Mouse (Mus musculus): Measurements from ENCODE around the gene Yap1.
A peak's percentile ranks its signal among the peaks of the same experiment; 100 is the strongest.

Yap1 gene

DNA sequence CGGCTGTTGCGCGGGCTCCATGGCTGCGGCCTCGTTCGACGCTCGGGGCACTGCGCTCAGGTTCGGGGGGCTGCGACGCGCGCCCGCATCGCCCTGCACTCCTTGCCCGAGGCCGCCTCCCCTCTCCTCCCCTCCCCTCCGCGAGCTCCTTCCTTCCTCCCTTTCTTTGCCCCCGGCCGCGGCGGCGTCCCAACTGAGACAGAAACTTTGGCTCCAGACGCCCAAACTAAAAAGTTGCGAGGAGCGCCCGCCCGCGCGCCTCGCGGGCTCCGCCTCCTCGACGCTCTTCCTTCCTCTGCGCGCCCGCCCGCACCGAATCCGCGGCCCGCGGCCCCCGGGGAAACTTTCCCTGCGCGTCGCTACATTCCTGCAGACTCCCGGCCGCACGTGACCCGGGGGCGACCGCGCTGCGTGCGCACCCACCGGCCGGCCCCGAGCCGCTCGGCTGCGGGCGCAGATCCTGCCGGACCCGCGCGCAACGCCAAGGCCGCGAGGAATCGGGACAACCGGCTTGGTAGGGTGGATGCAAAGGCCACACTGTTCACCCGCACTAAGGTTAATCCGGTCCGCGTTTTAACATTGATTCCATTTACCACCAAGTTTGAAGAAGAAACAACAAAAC, at the start of gene Yap1:
Gene Yap1, minus strand, starts transcription at position 227 of the 622 bp plus-strand sequence.
- DNase-seq (ENCODE audit: low read depth, low spot score): no peak

- no peak for DNase-seq (ENCODE audit: low read depth, low spot score)
Observed at GRCm38 (mm10) chr9:8043044-8043387, 38.6 kb upstream of the Yap1 start.

GRCm38 (mm10) chr9:8042338-8043043, 38.1 kb upstream of the Yap1 start, which contains the start of gene Cfap300:
Gene Cfap300, minus strand, starts transcription at chr9:8042823.
- DNase-seq (ENCODE audit: low read depth, low spot score): peak; percentile 65

DNA sequence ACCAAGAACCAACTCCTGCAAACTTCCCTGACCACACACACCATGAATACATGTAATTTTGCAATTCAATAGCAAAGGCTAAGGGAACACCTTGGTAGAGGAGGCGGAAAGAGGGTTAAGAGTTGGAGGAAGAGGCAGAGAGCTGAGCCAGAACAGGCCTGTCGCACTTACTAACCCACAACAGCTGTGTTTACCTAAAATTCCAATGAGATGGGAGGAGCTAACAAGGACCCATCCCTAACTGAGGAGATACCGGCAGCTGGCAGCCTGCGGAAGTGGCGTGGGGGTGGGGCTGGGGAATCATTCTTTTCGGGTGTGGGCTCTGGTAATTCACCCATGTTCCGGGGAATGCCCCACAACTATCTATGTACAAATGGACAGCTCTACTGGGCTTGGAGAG, 31.1 kb upstream of the Yap1 start:
- no peak for DNase-seq (ENCODE audit: low read depth, low spot score)

DNA sequence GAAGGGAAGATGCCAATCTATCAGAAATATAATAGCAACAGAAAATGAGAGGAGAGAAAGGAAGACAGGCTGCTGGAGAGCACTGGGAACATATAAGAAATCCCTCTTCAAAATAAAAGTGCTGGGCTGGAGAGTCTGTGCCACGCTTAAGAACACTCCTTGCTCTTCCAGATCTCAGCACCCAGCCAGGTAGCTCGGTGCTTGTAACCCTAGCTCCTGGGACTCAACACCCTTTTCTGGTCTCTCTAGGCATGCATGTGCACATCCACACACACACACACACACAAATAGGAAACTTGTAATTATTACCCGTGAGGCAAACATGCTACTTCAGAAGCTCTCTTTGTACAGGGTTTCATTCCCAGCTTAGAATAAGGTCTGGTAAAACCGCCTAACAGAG, 30.7 kb upstream of the Yap1 start:
- no peak for DNase-seq (ENCODE audit: low read depth, low spot score)

DNA sequence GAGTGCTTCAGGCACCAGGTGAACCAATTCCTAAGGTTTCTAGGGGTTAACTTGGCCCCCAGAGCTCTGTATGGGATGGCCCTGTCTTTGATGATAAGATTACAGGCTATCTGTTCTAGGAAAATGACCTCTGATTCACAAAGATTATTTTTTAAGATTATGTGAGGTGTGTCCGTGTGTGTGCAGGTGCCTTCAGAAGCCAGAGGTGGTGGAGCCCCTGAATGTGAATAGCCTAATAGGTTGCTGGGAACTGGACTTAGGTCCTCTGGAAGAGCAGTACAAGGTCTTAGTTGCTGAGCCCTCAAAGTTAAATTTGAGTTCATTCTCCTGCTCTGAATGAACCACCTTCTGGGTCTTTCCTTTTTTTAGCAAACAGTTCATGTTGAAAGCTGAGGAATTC, 29.7 kb upstream of the Yap1 start:
- no peak for DNase-seq (ENCODE audit: low read depth, low spot score)

GRCm38 (mm10) chr9:8032847-8033246, 28.5 kb upstream of the Yap1 start:
- no peak for DNase-seq (ENCODE audit: low read depth, low spot score)

- DNase-seq (ENCODE audit: low read depth, low spot score): no peak
Observed at GRCm38 (mm10) chr9:8018609-8019008, 14.2 kb upstream of the Yap1 start.

GRCm38 (mm10) chr9:8017253-8017913, 13.0 kb upstream of the Yap1 start:
- no peak for DNase-seq (ENCODE audit: low read depth, low spot score)

DNA sequence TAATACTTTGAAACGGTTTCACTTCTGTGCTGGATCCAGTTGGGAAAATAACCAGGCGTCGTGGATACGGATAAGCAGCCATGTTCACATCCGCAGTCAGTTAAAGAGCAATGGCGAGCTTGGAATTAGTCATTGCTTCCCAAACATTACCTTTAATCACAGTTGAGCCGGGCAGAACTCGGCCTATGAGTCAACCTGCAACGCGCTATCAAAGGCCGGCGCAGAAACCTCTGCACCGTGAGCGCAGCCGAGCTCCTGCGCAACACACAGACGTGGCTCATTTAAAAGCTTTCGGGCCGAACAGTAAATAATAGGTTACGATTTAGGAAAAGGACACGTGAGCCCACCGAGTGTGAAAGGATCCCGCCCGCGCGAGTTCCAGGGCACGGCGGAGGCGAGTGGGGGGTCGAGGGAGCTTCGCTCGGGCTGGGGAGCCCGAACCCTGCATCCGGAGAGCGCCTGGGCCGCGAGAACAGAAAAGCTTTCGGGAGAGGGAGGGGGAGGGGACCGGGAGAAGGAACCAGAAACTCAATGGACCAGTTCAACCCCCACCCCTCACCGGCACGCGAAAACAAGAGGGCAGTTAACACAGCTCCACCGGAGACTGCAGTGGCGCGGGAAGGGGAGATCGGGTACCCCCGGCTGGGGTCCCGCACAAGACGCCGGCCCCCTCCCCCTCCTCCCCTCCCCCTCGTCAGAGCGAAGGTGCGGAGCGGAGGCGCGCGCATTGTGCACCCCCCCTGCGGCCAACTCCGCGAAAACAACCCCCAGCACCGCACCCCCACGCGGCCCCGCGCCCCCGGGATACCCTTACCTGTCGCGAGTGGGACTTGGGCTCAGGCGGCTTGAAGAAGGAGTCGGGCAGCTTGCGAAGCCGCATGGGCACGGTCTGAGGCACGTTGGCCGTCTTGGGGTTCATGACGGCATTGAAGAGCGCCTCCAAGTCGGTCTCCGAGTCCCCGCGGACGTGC, 810 bp downstream of the Yap1 start:
- no peak for DNase-seq (ENCODE audit: low read depth, low spot score)

GRCm38 (mm10) chr9:8002806-8003205, 1.6 kb downstream of the Yap1 start:
- DNase-seq (ENCODE audit: low read depth, low spot score): no peak

DNA sequence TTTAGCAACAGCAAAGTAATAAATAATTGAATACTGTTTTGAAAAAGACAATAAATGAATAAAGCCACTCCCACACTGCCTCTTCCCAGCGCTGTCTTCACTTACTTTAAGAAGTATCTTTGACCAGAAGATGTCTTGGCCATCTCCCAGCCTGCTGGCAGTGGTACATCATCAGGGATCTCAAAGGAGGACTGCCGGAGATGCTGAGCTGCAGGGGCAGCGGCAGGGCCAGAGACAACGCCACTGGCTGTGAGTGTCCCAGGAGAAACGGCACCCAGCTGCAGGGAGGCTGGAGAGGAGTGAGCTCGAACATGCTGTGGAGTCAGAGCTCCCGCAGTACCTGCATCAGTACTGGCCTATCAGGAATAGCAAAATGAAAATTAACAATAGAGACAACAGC, 3.0 kb downstream of the Yap1 start:
- DNase-seq (ENCODE audit: low read depth, low spot score): no peak

DNA sequence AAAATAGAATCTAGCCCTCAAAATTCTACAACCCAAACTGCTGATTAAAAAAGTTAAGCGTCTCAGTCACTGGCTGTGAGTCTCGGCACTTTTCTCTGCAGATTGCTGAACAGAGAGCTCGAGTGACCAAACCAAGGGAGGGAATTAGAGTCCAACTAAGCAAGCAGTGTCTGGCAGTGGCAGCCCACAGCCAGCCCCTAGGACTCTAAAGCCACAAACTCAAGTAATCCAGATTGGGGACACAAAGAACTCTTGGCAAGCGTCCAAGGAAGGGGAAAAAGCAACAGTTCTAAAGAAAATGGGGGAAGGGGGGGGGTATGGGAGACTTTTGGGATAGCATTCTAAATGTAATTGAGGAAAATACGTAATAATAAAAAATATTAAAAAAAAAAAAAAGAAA, 10.1 kb downstream of the Yap1 start:
- DNase-seq (ENCODE audit: low read depth, low spot score): no peak

- no peak for DNase-seq (ENCODE audit: low read depth, low spot score)
Observed at GRCm38 (mm10) chr9:7992651-7993050, 11.7 kb downstream of the Yap1 start.

DNA sequence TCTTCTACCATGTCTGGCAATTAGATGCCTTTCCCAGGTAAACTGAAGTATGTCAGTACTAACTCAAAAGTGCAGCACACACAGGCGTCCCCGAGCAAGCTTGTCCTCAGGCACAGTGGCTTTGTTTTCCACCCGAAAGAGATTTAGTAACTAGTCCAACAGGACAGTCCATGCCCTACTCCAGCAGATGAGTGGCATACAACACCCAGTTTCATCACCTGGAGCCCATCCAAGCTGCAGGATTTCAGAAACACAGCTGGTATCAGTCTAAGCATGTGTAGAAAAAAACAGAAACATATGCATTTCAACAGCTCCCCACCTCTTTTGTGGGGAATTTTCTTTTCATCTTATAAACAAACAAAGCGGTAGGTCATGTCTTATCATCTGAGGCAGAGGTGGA, 13.5 kb downstream of the Yap1 start:
- DNase-seq (ENCODE audit: low read depth, low spot score): no peak

DNA sequence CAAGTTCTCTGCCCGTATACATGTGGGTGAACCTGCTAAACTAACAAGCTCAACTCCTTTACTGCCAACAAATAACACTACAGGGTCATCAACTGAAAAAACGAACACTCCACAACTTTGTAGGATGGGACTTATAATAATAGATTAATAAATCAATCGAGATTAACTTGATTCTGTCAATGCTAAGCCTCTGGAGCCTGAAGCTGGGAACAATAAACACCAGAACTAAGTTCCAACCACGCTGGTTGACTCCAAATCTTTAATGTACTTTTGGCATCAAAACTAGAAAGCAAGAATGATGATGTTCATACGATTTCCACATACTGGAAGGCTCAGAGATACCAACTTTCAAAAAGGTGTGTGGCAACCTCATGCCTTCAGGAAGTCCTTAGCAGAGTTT, 17.3 kb downstream of the Yap1 start:
- DNase-seq (ENCODE audit: low read depth, low spot score): no peak

DNA sequence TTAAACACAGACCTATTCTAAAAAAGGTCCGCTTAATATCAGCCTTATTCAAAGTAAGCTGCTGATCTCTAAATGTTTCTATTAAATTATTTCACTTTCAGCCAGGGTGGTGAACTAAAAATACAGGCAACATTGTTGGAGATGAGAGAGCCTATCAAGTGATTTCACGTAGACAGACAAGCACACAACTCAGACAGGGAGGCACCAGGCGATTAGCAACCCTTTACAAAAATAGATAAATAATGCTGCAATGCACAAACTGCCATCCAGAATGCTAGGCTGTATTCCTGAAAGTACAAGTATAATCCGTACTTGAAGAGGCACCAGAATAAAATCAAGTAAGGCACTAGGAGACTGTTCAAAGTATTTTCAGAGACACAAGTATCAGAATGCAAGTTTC, 20.1 kb downstream of the Yap1 start:
- DNase-seq (ENCODE audit: low read depth, low spot score): no peak

GRCm38 (mm10) chr9:7983665-7984064, 20.7 kb downstream of the Yap1 start:
- no peak for DNase-seq (ENCODE audit: low read depth, low spot score)

GRCm38 (mm10) chr9:7980162-7980561, 24.2 kb downstream of the Yap1 start:
- DNase-seq (ENCODE audit: low read depth, low spot score): no peak

DNA sequence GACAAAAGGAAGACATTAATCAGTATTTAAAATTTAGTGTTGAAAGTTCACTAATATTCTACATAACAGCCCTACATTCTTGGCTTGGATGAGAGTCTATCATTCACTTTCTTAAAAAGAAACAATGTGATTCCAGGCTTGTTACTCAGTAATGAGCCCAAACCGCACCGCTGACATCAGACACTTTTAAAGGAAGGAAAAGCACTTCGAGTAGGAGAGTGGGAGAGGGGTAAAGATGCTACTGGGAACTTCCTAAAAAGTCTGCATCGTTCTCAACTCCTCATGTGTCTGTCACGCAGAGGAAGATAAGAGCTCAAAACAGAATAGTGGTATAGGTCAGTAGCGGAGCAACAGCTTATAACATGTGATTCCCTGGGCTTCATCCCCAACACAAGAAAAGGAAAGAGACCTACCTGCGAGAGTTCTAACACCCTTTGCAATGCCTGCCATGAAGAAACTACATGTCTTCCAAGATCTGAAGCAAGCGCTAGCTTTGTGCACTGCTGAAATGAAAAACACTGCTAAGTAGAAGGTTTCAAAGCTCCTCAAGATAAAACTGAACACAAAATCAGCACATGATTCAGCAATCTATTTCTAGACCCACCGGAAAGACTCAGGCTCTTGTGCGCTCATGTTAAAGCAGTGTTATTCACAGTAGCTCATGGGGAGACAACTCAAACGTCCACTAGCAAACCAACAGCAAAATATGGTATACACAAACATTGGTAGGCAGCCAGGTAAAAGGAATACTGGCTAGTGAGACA, 25.1 kb downstream of the Yap1 start:
- no peak for DNase-seq (ENCODE audit: low read depth, low spot score)

DNA sequence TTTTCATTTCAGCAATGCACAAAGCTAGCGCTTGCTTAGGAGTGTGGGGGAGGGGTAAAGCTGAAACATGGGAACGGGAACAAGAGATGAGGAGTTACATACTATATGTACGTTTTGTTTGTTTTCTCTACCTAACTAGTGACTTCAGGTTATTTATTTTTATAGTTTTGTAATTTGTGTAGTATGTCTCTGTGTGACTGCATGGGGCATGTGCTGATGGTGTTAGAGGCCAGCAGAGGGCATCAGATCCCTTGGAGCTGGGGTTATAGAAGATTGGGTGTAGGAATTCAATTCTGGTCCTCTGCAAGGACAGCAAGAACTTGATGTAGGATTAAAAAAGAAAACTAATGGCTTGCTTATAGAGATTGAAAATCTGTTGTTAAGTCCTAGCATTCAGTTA, 25.9 kb downstream of the Yap1 start:
- no peak for DNase-seq (ENCODE audit: low read depth, low spot score)
